Mouse (Mus musculus) CD4-positive naive resting alpha-beta T cell, adult 57 days (primary cell): ENCODE data around the gene Osbpl9. TPM values are rescaled to one million over a fixed set of nuclear protein-coding genes. Genes with fewer than 3 reads are reported as not detected.

ENCODE experiments used
- total RNA-seq: library from RNA; stranded (reverse); gene quantifications from one replicate; pipeline ENCODE4 v1.2.4, GENCODE M21; 2023

Osbpl9 gene
- 166 TPM for total RNA-seq

GRCm38 (mm10) chr4:109201582-109202424, at the start of gene Osbpl9:
Osbpl9 (minus strand) TSS chr4:109202272.

GRCm38 (mm10) chr4:109234185-109234584, 32.1 kb upstream of the Osbpl9 start, which contains the start of gene Calr4:
Calr4 (plus strand) TSS chr4:109234485.

Other genes with a start within 250 kb of the Osbpl9 start
- gene Nrd1, start 201.6 kb downstream of the Osbpl9 start, total RNA-seq: 188 TPM
- not detected for gene Calr4, start 32.2 kb upstream of the Osbpl9 start, total RNA-seq
- gene Eps15, start 78.0 kb upstream of the Osbpl9 start, total RNA-seq: 97.9 TPM
- not detected for gene Ttc39a, start 204.4 kb upstream of the Osbpl9 start, total RNA-seq